Mouse (Mus musculus) 3T3-L1 (cell line): ENCODE measurements around the gene Ptov1.

ENCODE experiments used
- DNase-seq: peaks from one replicate; pipeline ENCODE4 v3.0.0-alpha.2; 2015; ENCODE audit warnings: low read depth, low spot score

The Ptov1 gene

GRCm38 (mm10) chr7:44840426-44840825, 29.2 kb downstream of the Ptov1 start:
- no peak for DNase-seq

DNA sequence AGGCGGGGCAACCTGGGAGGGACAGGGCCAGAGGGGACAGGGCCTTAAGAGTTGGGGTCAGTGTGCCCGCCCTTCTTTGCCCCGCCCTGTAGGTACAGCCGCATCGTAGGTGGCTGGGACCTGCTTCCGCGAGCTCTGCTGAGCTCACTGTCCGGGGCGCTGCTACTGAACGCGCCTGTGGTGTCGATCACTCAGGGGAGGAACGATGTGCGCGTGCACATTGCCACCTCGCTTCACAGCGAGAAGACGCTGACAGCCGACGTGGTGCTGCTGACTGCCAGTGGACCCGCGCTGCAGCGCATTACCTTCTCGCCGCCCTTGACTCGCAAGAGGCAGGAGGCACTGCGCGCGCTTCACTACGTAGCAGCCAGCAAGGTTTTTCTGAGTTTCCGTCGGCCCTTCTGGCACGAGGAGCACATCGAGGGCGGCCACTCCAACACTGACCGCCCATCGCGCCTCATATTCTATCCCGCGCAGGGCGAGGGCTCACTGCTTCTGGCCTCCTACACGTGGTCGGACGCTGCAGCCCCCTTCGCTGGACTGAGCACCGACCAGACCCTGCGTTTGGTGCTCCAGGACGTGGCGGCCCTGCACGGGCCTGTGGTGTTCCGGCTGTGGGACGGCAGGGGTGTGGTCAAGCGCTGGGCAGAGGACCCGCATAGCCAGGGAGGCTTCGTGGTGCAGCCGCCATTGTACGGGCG, 29.9 kb downstream of the Ptov1 start:
- DNase-seq, result no peak

GRCm38 (mm10) chr7:44839171-44839490, 30.5 kb downstream of the Ptov1 start:
- no peak for DNase-seq

- no peak for DNase-seq
These were observed 31.5 kb downstream of the Ptov1 start for GRCm38 (mm10) chr7:44838073-44838472.

- DNase-seq, result no peak
These were observed 33.0 kb downstream of the Ptov1 start for GRCm38 (mm10) chr7:44836423-44837053.

GRCm38 (mm10) chr7:44836016-44836404, 33.6 kb downstream of the Ptov1 start:
- DNase-seq, result no peak

DNA sequence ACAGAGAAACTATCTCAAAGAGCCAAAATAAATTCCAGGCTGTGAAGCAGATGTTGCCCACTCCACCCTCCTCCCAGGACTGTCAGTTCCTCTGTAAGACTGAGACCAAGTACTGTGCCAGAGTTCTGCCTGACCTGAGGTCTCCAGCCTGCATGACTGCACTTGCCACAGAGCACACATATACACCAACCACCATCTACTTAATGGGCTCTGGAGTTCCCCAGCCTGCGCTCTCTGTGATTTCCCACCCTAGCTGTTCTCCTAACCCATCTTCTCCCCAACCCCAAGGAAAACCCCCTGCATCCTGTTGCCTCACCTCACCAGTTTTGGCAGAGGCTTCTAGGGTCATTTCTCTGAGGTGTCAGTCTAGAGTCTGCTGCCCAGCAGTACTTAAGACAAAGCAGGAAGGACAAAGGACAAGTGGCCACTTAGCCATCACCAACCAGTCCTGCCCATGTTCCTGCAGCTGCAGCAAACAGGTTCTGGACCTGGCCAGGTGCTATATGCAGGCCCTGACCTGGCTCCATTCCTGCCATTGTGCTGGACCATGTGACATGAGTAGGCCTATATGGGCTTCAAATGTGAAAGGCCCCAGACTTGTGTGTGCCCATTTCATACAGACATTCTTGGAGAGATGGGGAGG, 34.1 kb downstream of the Ptov1 start:
- DNase-seq, result no peak

GRCm38 (mm10) chr7:44832763-44833162, 36.8 kb downstream of the Ptov1 start:
- no peak for DNase-seq

DNA sequence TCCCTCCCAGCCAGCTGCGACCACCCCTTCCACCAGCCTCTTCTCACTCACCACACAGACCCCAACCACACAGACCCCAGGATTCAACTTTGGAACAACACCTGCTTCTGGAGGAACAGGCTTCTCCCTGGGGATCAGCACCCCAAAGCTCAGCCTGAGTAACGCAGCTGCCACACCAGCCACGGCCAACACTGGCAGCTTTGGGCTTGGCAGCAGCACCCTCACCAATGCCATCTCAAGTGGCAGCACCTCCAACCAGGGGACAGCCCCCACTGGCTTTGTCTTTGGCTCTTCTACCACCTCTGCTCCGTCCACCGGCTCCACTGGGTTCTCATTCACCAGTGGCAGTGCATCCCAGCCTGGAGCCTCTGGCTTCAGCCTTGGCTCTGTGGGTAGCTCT, 40.9 kb downstream of the Ptov1 start:
- no peak for DNase-seq

- peak; percentile 26 for DNase-seq
These were observed 42.8 kb downstream of the Ptov1 start for GRCm38 (mm10) chr7:44826771-44827170.

DNA sequence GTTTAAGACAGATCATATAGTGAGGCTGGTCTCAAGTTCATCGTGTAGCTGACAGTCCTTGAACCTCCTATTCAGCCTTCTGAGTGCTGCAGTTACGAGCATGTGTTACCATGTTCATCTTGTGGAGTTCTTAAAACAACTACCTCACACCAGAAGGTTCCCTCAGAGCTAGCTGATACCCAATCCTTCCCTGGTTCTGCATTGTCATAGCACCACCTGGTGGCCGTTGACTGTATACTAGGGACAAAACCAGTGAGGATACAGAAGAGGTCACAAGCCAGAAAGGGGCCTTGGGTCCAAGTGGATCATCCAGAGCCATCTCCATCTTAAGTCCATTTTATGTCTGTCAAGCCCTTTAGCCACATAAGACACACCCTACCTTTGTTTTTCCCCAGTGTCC, 44.7 kb downstream of the Ptov1 start:
- peak; percentile 76 for DNase-seq

DNA sequence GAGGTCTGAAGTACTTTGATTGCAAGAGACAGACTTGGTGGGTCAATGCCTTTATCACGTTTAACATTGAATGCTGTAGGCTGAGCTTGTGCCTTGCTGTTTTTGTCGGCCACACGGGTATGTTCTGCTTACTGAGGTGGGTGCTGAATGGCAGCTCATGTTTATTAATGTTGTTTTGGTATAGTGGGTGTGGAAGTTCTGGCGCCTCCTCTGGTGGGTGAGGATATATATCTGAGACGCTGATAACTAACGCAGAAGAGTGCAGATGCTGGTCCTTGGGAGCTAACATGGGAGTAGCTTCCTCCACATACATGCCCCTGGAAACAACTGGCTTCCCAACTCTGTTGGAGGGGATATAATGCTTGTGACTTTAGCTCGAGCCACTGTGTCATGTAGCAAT, 46.2 kb downstream of the Ptov1 start:
- DNase-seq, result no peak

DNA sequence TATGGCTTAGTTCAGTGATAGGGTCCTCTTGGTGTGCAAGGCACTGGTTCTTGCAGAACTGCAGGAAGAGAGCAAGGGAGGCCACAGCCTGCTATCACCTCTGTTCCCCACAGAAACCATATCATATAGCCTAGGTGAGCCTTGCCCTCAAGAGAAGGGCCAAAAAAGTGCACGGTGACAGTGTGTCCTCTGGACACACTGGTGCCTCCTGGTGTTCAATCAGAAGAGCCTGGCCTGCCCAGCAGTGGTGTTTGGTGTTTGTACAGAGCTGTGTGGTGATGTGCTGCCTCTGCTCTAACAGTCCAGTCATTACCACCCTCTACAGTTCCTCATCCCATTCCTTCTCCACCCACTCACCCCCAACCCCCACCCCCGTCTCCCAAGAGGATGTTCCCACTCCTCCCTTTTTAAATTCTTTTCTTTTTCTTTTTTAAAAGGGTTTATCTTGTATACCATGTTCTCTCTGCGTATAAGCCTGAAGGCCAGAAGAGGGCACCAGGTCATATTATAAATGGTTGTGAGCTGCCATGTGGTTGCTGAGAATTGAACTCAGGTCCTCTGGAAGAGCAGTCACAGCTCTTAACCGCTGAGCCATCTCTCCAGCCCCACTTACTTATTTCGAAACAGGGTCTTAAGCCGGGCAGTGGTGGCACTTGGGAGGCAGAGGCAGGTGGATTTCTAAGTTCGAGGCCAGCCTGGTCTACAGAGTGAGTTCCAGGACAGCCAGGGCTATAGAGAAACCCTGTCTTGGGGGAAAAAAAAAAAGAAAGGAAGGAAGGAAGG, 47.7 kb downstream of the Ptov1 start:
- peak; percentile 36 for DNase-seq

GRCm38 (mm10) chr7:44820525-44820924, 49.1 kb downstream of the Ptov1 start:
- no peak for DNase-seq

- DNase-seq, result no peak
These were observed 49.7 kb downstream of the Ptov1 start for GRCm38 (mm10) chr7:44819863-44820262.

DNA sequence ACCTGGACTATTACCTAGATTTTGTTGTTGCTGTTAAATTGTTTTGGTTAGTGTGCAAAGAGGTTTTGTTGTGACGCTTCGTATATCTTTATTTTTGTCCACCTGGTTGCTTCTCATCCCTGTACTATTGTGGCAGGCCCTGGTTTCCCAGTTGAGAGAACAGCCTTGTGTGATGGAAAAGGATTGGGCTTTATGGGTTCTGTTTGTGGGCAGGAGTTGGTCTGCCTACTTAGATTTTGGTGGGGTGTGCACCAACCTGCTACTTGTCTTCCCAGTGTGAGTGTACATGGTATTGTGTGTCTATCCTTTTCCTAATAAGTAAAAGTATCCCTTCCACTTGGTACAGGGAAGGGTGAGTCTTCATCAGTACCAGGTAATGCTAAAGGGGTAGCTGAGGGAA, 50.2 kb downstream of the Ptov1 start:
- no peak for DNase-seq

DNA sequence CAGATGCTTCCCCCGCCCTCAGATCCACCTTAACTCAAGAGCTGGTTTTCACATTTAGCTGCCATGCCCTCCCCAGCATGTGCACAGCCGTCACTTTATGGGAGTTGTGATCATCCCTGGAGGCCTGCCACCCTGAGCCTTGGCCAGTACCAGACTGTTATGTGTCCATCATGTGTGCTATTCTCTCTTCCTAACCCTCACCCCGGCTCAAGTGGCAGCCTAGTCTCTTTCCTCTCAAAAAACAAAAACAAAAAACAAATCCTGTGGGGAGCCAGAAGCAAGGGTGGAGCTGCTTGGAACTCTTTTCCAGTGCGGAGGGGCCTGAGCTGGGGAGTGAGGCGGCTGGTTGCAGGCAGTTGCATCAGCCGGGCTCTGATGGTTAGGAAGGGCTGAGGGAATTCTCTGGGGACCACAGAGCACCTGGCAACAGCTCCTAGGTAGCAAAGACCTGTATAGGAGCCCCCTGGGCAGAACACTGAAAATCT, 50.8 kb downstream of the Ptov1 start:
- peak; percentile 80 for DNase-seq

- DNase-seq, result peak; percentile 75
These were observed 51.4 kb downstream of the Ptov1 start for GRCm38 (mm10) chr7:44818164-44818563.

GRCm38 (mm10) chr7:44817441-44817840, 52.1 kb downstream of the Ptov1 start:
- DNase-seq, result peak; percentile 29

DNA sequence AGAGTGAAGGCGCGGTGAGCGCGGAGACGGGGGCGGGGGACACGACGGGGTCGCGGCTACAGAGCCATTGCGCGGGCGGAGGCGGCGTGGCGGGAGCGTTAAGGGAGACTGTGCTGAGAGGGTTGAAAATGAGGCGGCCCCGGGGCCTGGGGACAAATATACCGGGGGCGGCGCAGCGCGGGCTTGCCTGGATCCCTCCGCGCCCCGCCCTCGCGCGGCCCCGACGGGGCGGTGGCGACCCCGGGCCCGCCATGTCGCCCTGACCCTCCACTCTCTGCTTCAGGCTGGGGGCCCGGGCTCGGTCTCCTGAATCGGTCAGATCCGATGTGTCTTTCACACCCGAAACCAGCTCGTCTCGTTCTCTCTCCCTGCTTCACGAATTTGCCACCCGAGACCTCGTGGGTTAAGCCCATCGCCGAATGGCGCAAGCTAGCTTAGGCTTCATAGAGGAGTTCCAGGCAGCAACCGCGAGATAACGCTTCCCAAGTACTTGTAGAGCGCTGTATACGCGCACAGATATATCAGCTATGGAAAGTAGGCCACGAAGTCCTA, 53.0 kb downstream of the Ptov1 start, which contains the start of gene Atf5:
TSS of gene Atf5 (minus strand) at position 189 of the 552 bp plus-strand sequence.
- DNase-seq, result peak; percentile 58

GRCm38 (mm10) chr7:44815721-44816469, 53.7 kb downstream of the Ptov1 start, which contains the start of the genes Nup62 and Il4i1:
Gene Nup62, plus strand, starts transcription at chr7:44816088.
Gene Il4i1, plus strand, starts transcription at chr7:44816387.
- DNase-seq, result peak; percentile 96
